Comparison of ENCODE assay signal across 21 mouse cellular contexts in genomic region chr2:43272080-43272479, GRCm38 (mm10).
DNase-seq lines count a peak whose midpoint lies in the region; ATAC-seq and TF ChIP-seq lines count a peak whose summit lies in the region.
"Had no signal": no experiment of that assay in that cellular context is flagged by ENCODE, and none has a peak within 500 bp of the region (broad histone marks: within the 10 kb centered on the region; RNA-seq: fewer than 3 reads in every experiment).

No protein-coding gene starts in this region.

- H3K4me1 ChIP-seq in hindbrain, embryonic 12.5 days, result no peaks in the 10 kb centered on the region
- 0 out of 2 replicates have a peak, but pooled peaks cover 4% of the 10 kb centered on the region for H3K4me1 ChIP-seq in hindbrain, embryonic 14.5 days (replicated peaks; ENCODE audit: control insufficient read depth, insufficient read depth, low read length)
- no peaks in the 10 kb centered on the region for H3K4me1 ChIP-seq in forebrain, embryonic 14.5 days (ENCODE audit: control insufficient read depth, insufficient read depth, low read length)
- 0 out of 2 replicates have a peak, but pooled peaks cover 4% of the 10 kb centered on the region for H3K4me1 ChIP-seq in midbrain, embryonic 13.5 days (replicated peaks)
- H3K4me1 ChIP-seq: embryonic facial prominence, embryonic 15.5 days; hindbrain, embryonic 13.5 days had no signal

- no peak overlapping the region for H3K4me3 ChIP-seq in hindbrain, embryonic 12.5 days
- no peak overlapping the region for H3K4me3 ChIP-seq in hindbrain, embryonic 14.5 days (replicated peaks; ENCODE audit: low read length)
- H3K4me3 ChIP-seq in forebrain, embryonic 14.5 days (ENCODE audit: low read depth, low read length), result no peak overlapping the region
- H3K4me3 ChIP-seq in midbrain, embryonic 13.5 days (replicated peaks), result no peak overlapping the region
- H3K4me3 ChIP-seq: embryonic facial prominence, embryonic 15.5 days; erythroblast, embryonic 14.5 days; gastrocnemius, adult 2 months; hindbrain, embryonic 13.5 days had no signal

- no peak overlapping the region for H3K4me2 ChIP-seq in hindbrain, embryonic 12.5 days (replicated peaks)
- no peak overlapping the region for H3K4me2 ChIP-seq in hindbrain, embryonic 14.5 days (replicated peaks)
- no peak overlapping the region; the same call in 1 of the 2 replicates for H3K4me2 ChIP-seq in forebrain, embryonic 14.5 days (ENCODE audit: low read length)
- no peak overlapping the region for H3K4me2 ChIP-seq in midbrain, embryonic 13.5 days (replicated peaks)
- H3K4me2 ChIP-seq: embryonic facial prominence, embryonic 15.5 days; hindbrain, embryonic 13.5 days had no signal

- TF ChIP-seq POLR2A in brain, embryonic 14.5 days (IDR thresholded peaks at IDR 0.05; ENCODE audit: borderline replicate concordance, extremely low read depth, insufficient read depth, insufficient read length, poor library complexity, severe bottlenecking), result no peak

- WGBS in hindbrain, embryonic 12.5 days, result 79% methylated on average over 9 of the region's 9 CpGs
- 48% methylated on average over 9 of the region's 9 CpGs for WGBS in hindbrain, embryonic 14.5 days
- 13% methylated on average over 9 of the region's 9 CpGs for WGBS in forebrain, embryonic 14.5 days
- WGBS in midbrain, embryonic 13.5 days, result 61% methylated on average over 9 of the region's 9 CpGs

- 0 out of 2 replicates have a peak, but pooled peaks have one; percentile 48 for ATAC-seq in hindbrain, embryonic 12.5 days (ENCODE audit: low FRiP score)
- ATAC-seq in hindbrain, embryonic 14.5 days (ENCODE audit: low FRiP score), result no peak
- peak; percentile 89 for ATAC-seq in forebrain, embryonic 14.5 days
- ATAC-seq in midbrain, embryonic 13.5 days, result peak; percentile 60; the same call in 1 of the 2 replicates
- no peak for ATAC-seq in activated CD4-positive, CD25-positive, alpha-beta regulatory T cell, adult 4 months
- ATAC-seq in megakaryocyte, adult 5-6 weeks (ENCODE audit: poor library complexity, severe bottlenecking), result no peak
- ATAC-seq: inflammation-experienced regulatory T-cells, adult 6 months; intestine, postnatal 0 days had no signal

- no peaks in the 10 kb centered on the region for H3K36me3 ChIP-seq in hindbrain, embryonic 12.5 days
- H3K36me3 ChIP-seq in hindbrain, embryonic 14.5 days (replicated peaks; ENCODE audit: control insufficient read depth, insufficient read depth), result no peaks in the 10 kb centered on the region
- no peaks in the 10 kb centered on the region for H3K36me3 ChIP-seq in forebrain, embryonic 14.5 days (ENCODE audit: control insufficient read depth, insufficient read depth, low read length)
- H3K36me3 ChIP-seq in midbrain, embryonic 13.5 days, result no peaks in the 10 kb centered on the region
- H3K36me3 ChIP-seq: embryonic facial prominence, embryonic 15.5 days; hindbrain, embryonic 13.5 days had no signal

- DNase-seq in hindbrain, embryonic 14.5 days (ENCODE audit: low spot score), result no peak
- DNase-seq in brain, embryonic 14.5 days (ENCODE audit: low read depth), result peak; percentile 88
- peak; percentile 78 for DNase-seq in forebrain, embryonic 14.5 days (ENCODE audit: low spot score)
- DNase-seq in cerebellum, adult 18-20 months, result no peak
- DNase-seq: adrenal gland, postnatal 14 days; cerebellum, adult 2 months; cerebellum, postnatal 10 days; embryo, embryonic 11 days; gastrocnemius, adult 2 months; gastrocnemius, postnatal 25 days; heart, postnatal 10 days; heart, postnatal 4 days had no signal

- no peaks in the 10 kb centered on the region for H3K27me3 ChIP-seq in hindbrain, embryonic 12.5 days
- H3K27me3 ChIP-seq in hindbrain, embryonic 14.5 days (ENCODE audit: control insufficient read depth, insufficient read depth, low read length), result no peaks in the 10 kb centered on the region
- H3K27me3 ChIP-seq in forebrain, embryonic 14.5 days (replicated peaks; ENCODE audit: control insufficient read depth, insufficient read depth, low read length), result no peaks in the 10 kb centered on the region
- no peaks in the 10 kb centered on the region for H3K27me3 ChIP-seq in midbrain, embryonic 13.5 days
- H3K27me3 ChIP-seq: embryonic facial prominence, embryonic 15.5 days; hindbrain, embryonic 13.5 days had no signal

- H3K9ac ChIP-seq in hindbrain, embryonic 12.5 days, result no peak overlapping the region
- H3K9ac ChIP-seq in hindbrain, embryonic 14.5 days, result no peak overlapping the region
- no peak overlapping the region for H3K9ac ChIP-seq in forebrain, embryonic 14.5 days (ENCODE audit: low read length)
- no peak overlapping the region for H3K9ac ChIP-seq in midbrain, embryonic 13.5 days (replicated peaks)
- H3K9ac ChIP-seq: embryonic facial prominence, embryonic 15.5 days; hindbrain, embryonic 13.5 days had no signal

- TF ChIP-seq CTCF in brain, embryonic 14.5 days (IDR thresholded peaks at IDR 0.05; ENCODE audit: borderline replicate concordance, extremely low read depth, insufficient read depth, insufficient read length), result no peak

- no peaks in the 10 kb centered on the region for H3K9me3 ChIP-seq in hindbrain, embryonic 12.5 days (replicated peaks)
- no peaks in the 10 kb centered on the region for H3K9me3 ChIP-seq in hindbrain, embryonic 14.5 days (ENCODE audit: control insufficient read depth, low read length)
- no peaks in the 10 kb centered on the region for H3K9me3 ChIP-seq in forebrain, embryonic 14.5 days (replicated peaks; ENCODE audit: control insufficient read depth, low read length)
- H3K9me3 ChIP-seq in midbrain, embryonic 13.5 days, result no peaks in the 10 kb centered on the region
- H3K9me3 ChIP-seq: embryonic facial prominence, embryonic 15.5 days; hindbrain, embryonic 13.5 days had no signal

- H3K27ac ChIP-seq in hindbrain, embryonic 12.5 days, result no peak overlapping the region
- no peak overlapping the region for H3K27ac ChIP-seq in hindbrain, embryonic 14.5 days
- no peak overlapping the region for H3K27ac ChIP-seq in forebrain, embryonic 14.5 days (ENCODE audit: low read depth, low read length)
- H3K27ac ChIP-seq in midbrain, embryonic 13.5 days, result no peak overlapping the region
- H3K27ac ChIP-seq: embryonic facial prominence, embryonic 15.5 days; gastrocnemius, adult 2 months; hindbrain, embryonic 13.5 days had no signal

Comparison
In these comparisons a context has a peak if more than half of its experiments do, and no peak if none do; other contexts are left out.
1. ATAC-seq: peak in hindbrain, embryonic 12.5 days (single experiment), forebrain, embryonic 14.5 days (single experiment) and midbrain, embryonic 13.5 days (single experiment); none in hindbrain, embryonic 14.5 days (single experiment), activated CD4-positive, CD25-positive, alpha-beta regulatory T cell, adult 4 months (single experiment) and megakaryocyte, adult 5-6 weeks (single experiment).
2. DNase-seq: peak in brain, embryonic 14.5 days (single experiment) and forebrain, embryonic 14.5 days (single experiment); none in hindbrain, embryonic 14.5 days (single experiment) and cerebellum, adult 18-20 months (0 of 2).